Comparison of ENCODE assay signal across 12 mouse cellular contexts in the genomic region with DNA sequence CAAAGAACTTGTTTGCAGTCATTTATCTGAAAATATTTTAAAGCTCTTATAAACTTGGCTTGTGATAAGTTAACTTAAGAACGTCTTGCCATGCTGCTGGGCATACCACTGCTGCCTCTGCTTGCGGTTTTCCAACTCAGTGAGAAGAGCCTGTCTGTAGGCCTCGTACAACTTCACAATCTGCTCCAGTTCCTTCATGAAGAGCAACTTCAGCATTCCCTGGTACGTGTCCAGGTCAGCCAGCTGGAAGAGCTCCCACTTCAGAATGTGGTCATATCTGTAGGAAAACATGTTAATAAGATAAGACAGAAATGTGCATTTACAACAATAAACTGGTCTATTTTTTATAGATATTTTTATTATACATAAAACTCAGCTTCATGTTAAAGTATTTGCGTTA. TPM values are rescaled to one million over a fixed set of nuclear protein-coding genes. Genes with fewer than 3 reads are reported as not detected.
DNase-seq lines count a peak whose midpoint lies in the region; ATAC-seq and TF ChIP-seq lines count a peak whose summit lies in the region.
"Had no signal": no experiment of that assay in that cellular context is flagged by ENCODE, and none has a peak within 500 bp of the region (broad histone marks: within the 10 kb centered on the region; RNA-seq: fewer than 3 reads in every experiment).

No protein-coding gene starts in this region.

- intact Hi-C loops in heart, postnatal 25 days (cut with DNase I), result no loop called here

- H3K36me3 ChIP-seq in heart, embryonic 12.5 days, result peaks cover 74% of the 10 kb centered on the region
- peaks cover 70% of the 10 kb centered on the region for H3K36me3 ChIP-seq in heart, postnatal 0 days (replicated peaks; ENCODE audit: control insufficient read depth, insufficient read depth, low read length)
- peaks cover 37% of the 10 kb centered on the region for H3K36me3 ChIP-seq in lung, embryonic 16.5 days (ENCODE audit: control insufficient read depth, insufficient read depth, low read length)
- H3K36me3 ChIP-seq in hindbrain, embryonic 13.5 days, result peaks cover 86% of the 10 kb centered on the region
- peaks cover 75% of the 10 kb centered on the region for H3K36me3 ChIP-seq in hindbrain, embryonic 12.5 days

- 0 out of 2 replicates have a peak, but pooled peaks have one; percentile 33 for ATAC-seq in heart, embryonic 12.5 days (ENCODE audit: insufficient number of reproducible peaks, low FRiP score)
- peak; percentile 74 for ATAC-seq in heart, postnatal 0 days (ENCODE audit: insufficient read depth, low read depth)
- ATAC-seq in lung, embryonic 16.5 days (ENCODE audit: low read depth), result peak; percentile 62; the same call in 1 of the 2 replicates
- no peak for ATAC-seq in hindbrain, embryonic 13.5 days (ENCODE audit: low FRiP score)
- no peak for ATAC-seq in activated CD4-positive, CD25-positive, alpha-beta regulatory T cell, adult 4 months
- ATAC-seq in hindbrain, embryonic 12.5 days (ENCODE audit: low FRiP score), result no peak

- H3K27me3 ChIP-seq in heart, embryonic 12.5 days (replicated peaks), result no peaks in the 10 kb centered on the region
- H3K27me3 ChIP-seq in heart, postnatal 0 days (ENCODE audit: control insufficient read depth, insufficient read depth, low read length), result no peaks in the 10 kb centered on the region
- H3K27me3 ChIP-seq in lung, embryonic 16.5 days (ENCODE audit: control insufficient read depth, insufficient read depth, low read depth, low read length), result no peaks in the 10 kb centered on the region
- H3K27me3 ChIP-seq in hindbrain, embryonic 13.5 days, result no peaks in the 10 kb centered on the region
- H3K27me3 ChIP-seq in hindbrain, embryonic 12.5 days, result no peaks in the 10 kb centered on the region
- H3K27me3 ChIP-seq: embryonic facial prominence, embryonic 13.5 days; lung, embryonic 15.5 days had no signal

- TF ChIP-seq CTCF in heart, postnatal 0 days (IDR thresholded peaks at IDR 0.05; ENCODE audit: low read depth), result no peak

- H3K4me2 ChIP-seq in heart, embryonic 12.5 days, result no peak overlapping the region
- no peak overlapping the region for H3K4me2 ChIP-seq in heart, postnatal 0 days (ENCODE audit: low read depth, low read length)
- H3K4me2 ChIP-seq in lung, embryonic 16.5 days (ENCODE audit: low read depth, low read length), result no peak overlapping the region
- H3K4me2 ChIP-seq in hindbrain, embryonic 13.5 days, result no peak overlapping the region
- no peak overlapping the region for H3K4me2 ChIP-seq in hindbrain, embryonic 12.5 days (replicated peaks)
- H3K4me2 ChIP-seq: embryonic facial prominence, embryonic 13.5 days; lung, embryonic 15.5 days had no signal

- TF ChIP-seq EP300 in heart, postnatal 0 days (IDR thresholded peaks at IDR 0.05; ENCODE audit: low read depth), result no peak

- 49% methylated on average over 5 of the region's 5 CpGs for WGBS in heart, embryonic 12.5 days
- 17% methylated on average over 5 of the region's 5 CpGs for WGBS in heart, postnatal 0 days
- 47% methylated on average over 5 of the region's 5 CpGs for WGBS in lung, embryonic 16.5 days
- 92% methylated on average over 5 of the region's 5 CpGs for WGBS in hindbrain, embryonic 13.5 days
- 92% methylated on average over 5 of the region's 5 CpGs for WGBS in hindbrain, embryonic 12.5 days

- no peaks in the 10 kb centered on the region for H3K9me3 ChIP-seq in heart, embryonic 12.5 days (replicated peaks)
- H3K9me3 ChIP-seq in heart, postnatal 0 days (replicated peaks; ENCODE audit: control insufficient read depth, low read length), result no peaks in the 10 kb centered on the region
- H3K9me3 ChIP-seq in lung, embryonic 16.5 days (ENCODE audit: control insufficient read depth, low read length), result no peaks in the 10 kb centered on the region
- H3K9me3 ChIP-seq in hindbrain, embryonic 13.5 days, result no peaks in the 10 kb centered on the region
- H3K9me3 ChIP-seq in hindbrain, embryonic 12.5 days (replicated peaks), result no peaks in the 10 kb centered on the region
- H3K9me3 ChIP-seq: embryonic facial prominence, embryonic 13.5 days; lung, embryonic 15.5 days had no signal

- H3K4me1 ChIP-seq in heart, embryonic 12.5 days (replicated peaks), result peaks cover 20% of the 10 kb centered on the region
- H3K4me1 ChIP-seq in heart, postnatal 0 days (ENCODE audit: control insufficient read depth, insufficient read depth), result peaks cover 23% of the 10 kb centered on the region
- H3K4me1 ChIP-seq in lung, embryonic 16.5 days (replicated peaks; ENCODE audit: control insufficient read depth, insufficient read depth, low read length), result no peaks in the 10 kb centered on the region
- no peaks in the 10 kb centered on the region for H3K4me1 ChIP-seq in hindbrain, embryonic 13.5 days (replicated peaks)
- no peaks in the 10 kb centered on the region for H3K4me1 ChIP-seq in hindbrain, embryonic 12.5 days
- H3K4me1 ChIP-seq: embryonic facial prominence, embryonic 13.5 days; lung, embryonic 15.5 days had no signal

- H3K4me3 ChIP-seq in heart, embryonic 12.5 days, result no peak overlapping the region
- no peak overlapping the region for H3K4me3 ChIP-seq in heart, postnatal 0 days (ENCODE audit: low read depth, low read length)
- H3K4me3 ChIP-seq in lung, embryonic 16.5 days (ENCODE audit: low read length), result no peak overlapping the region
- H3K4me3 ChIP-seq in hindbrain, embryonic 13.5 days, result no peak overlapping the region
- H3K4me3 ChIP-seq in hindbrain, embryonic 12.5 days, result no peak overlapping the region
- H3K4me3 ChIP-seq: embryonic facial prominence, embryonic 13.5 days; lung, embryonic 15.5 days had no signal

- peak overlapping the region; percentile 62 for H3K27ac ChIP-seq in heart, embryonic 12.5 days (ENCODE audit: poor library complexity, severe bottlenecking)
- peak overlapping the region; percentile 74 for H3K27ac ChIP-seq in heart, postnatal 0 days (ENCODE audit: low read depth)
- 0 out of 2 replicates have a peak overlapping the region, but pooled peaks have one; percentile 29 for H3K27ac ChIP-seq in lung, embryonic 16.5 days (ENCODE audit: low read length)
- H3K27ac ChIP-seq in hindbrain, embryonic 13.5 days, result no peak overlapping the region
- H3K27ac ChIP-seq in hindbrain, embryonic 12.5 days, result no peak overlapping the region
- H3K27ac ChIP-seq: embryonic facial prominence, embryonic 13.5 days had no signal

- H3K9ac ChIP-seq in heart, embryonic 12.5 days, result no peak overlapping the region
- H3K9ac ChIP-seq in heart, postnatal 0 days (replicated peaks; ENCODE audit: low read depth, low read length), result no peak overlapping the region
- no peak overlapping the region; the same call in 1 of the 2 replicates for H3K9ac ChIP-seq in lung, embryonic 16.5 days (ENCODE audit: low read length)
- no peak overlapping the region for H3K9ac ChIP-seq in hindbrain, embryonic 13.5 days
- H3K9ac ChIP-seq in hindbrain, embryonic 12.5 days, result no peak overlapping the region
- H3K9ac ChIP-seq: embryonic facial prominence, embryonic 13.5 days; lung, embryonic 15.5 days had no signal

- DNase-seq in heart, postnatal 25 days (ENCODE audit: low spot score), result no peak
- DNase-seq in NIH3T3 (ENCODE audit: low read depth), result peak; percentile 13
- peak; percentile 58 for DNase-seq in heart, postnatal 0 days (ENCODE audit: low spot score)
- DNase-seq: cerebellum, adult 9-10 months; thymus, postnatal 4 days had no signal

RNA-seq across cellular contexts. Expression of gene Sav1, which starts 20.7 kb away (rescaled TPM):
- 7.6 and 8.0 TPM in 2 replicates for polyA plus RNA-seq in heart, embryonic 12.5 days (2016; fragmentation: Nextera tagmentation; extraction: Ambion mirVana)
- total RNA-seq in heart, postnatal 25 days (2021), result 10 to 100 TPM; 24.0 to 25.0 TPM
- total RNA-seq in heart, postnatal 0 days (2014; rRNA removed; ENCODE audit: low replicate concordance), result 35.5 and 48.1 TPM in 2 replicates
- polyA plus RNA-seq in heart, postnatal 0 days (2015; fragmentation: Nextera tagmentation; extraction: Ambion mirVana), result 4.0 and 4.3 TPM in 2 replicates
- polyA plus RNA-seq in lung, embryonic 16.5 days (2015; fragmentation: Nextera tagmentation; extraction: Ambion mirVana), result 1.2 and 1.5 TPM in 2 replicates
- polyA plus RNA-seq in hindbrain, embryonic 13.5 days (2015; fragmentation: Nextera tagmentation; extraction: Ambion mirVana), result 1.6 and 2.7 TPM in 2 replicates
- 1 to 10 TPM; 3.0 to 3.7 TPM for polyA plus RNA-seq in activated CD4-positive, CD25-positive, alpha-beta regulatory T cell, adult 4 months (2017; shearing (Covaris generic))
- polyA plus RNA-seq in hindbrain, embryonic 12.5 days (2016; fragmentation: Nextera tagmentation; extraction: Ambion mirVana), result 8.9 and 9.0 TPM in 2 replicates

Comparison
In these comparisons a context has a peak if more than half of its experiments do, and no peak if none do; other contexts are left out.
1. ATAC-seq: peak in heart, embryonic 12.5 days (single experiment), heart, postnatal 0 days (single experiment) and lung, embryonic 16.5 days (single experiment); none in hindbrain, embryonic 13.5 days (single experiment), activated CD4-positive, CD25-positive, alpha-beta regulatory T cell, adult 4 months (single experiment) and hindbrain, embryonic 12.5 days (single experiment).
2. H3K27ac ChIP-seq: peak in heart, embryonic 12.5 days (single experiment), heart, postnatal 0 days (single experiment) and lung, embryonic 16.5 days (single experiment); none in hindbrain, embryonic 13.5 days (single experiment) and hindbrain, embryonic 12.5 days (single experiment).